Mouse (Mus musculus) activated CD4-positive, CD25-positive, alpha-beta regulatory T cell, adult 4 months (primary cell): ENCODE measurements around the gene Rab3gap1. TPM values are rescaled to one million over a fixed set of nuclear protein-coding genes. Genes with fewer than 3 reads are reported as not detected.

Source experiments
- ATAC-seq: one replicate; pipeline ENCODE4 v1.8.0; 2017
- polyA plus RNA-seq, 2 experiments: library from polyadenylated mRNA; unstranded; fragments of 100-300 nt; shearing (Covaris generic); gene quantifications; one replicate each; pipeline ENCODE4 v1.2.1; 2017

The Rab3gap1 gene
- polyA plus RNA-seq = 10 to 100 TPM; 48.1 to 55.1 TPM

DNA sequence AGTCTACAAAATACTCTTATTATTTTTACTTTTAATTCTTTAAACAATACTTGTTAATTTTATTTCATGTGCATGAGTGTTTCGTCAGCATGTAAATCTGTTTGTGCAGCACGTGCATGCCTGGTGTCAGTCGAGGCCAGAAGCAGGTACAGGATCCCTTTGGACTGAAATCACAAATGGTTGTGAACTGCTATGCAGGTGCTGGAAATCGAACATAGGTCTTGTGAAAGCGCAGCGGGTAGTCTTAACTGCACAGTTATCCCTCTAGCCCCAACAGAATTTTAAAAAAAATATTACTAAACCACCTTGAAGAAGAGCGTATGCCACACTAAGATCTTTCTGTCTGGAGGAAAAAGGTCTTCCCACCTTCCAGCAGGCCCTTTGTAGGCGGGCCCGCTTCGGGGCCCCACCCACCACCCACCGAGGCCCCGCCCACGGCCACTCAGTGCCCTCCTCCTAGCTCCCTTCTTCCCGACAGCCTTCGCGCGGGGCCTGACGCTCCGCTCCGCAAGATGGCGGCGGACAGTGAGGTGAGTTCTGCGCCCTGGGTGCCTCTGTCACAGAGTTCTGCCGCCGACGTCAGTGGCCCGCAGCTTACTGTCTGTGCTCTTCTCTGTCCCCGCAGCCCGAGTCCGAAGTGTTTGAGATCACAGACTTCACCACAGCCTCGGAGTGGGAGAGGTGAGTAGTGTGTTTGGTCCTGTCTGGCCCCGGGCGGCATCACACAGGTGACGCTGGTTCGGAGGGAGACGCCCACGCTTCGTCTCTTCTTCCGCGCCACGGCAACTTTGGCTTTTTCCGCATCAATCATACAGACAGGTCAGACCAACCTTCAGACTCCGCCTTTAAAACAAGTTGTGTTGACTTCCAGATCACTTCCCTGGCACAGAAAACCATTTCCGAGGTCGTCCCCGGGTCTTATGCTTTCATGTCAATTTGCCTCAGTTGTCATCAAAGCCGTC, at the start of gene Rab3gap1:
Gene Rab3gap1 (plus strand): TSS at position 474 of the 962 bp plus-strand sequence.
- peak; percentile 93 for ATAC-seq

DNA sequence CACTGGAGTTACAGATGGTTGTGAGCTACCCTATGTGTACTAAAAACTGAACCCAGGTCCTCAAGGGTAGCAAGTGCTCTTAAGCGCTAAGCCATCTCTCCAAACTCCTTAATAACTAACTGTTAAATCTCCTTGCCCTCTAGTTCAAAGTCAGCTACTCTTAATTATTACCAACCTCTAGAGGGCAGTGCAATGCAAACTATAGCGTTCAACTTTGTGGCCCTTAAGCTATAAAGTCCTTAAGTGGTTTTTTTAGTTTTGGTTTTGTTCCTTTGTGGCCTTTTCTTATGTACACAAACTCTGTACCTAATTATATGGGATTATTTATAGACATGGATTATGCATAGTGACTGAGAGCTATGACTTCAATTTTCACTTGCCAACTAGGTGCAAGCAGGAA, 41.2 kb upstream of the Rab3gap1 start:
- ATAC-seq = peak; percentile 53

DNA sequence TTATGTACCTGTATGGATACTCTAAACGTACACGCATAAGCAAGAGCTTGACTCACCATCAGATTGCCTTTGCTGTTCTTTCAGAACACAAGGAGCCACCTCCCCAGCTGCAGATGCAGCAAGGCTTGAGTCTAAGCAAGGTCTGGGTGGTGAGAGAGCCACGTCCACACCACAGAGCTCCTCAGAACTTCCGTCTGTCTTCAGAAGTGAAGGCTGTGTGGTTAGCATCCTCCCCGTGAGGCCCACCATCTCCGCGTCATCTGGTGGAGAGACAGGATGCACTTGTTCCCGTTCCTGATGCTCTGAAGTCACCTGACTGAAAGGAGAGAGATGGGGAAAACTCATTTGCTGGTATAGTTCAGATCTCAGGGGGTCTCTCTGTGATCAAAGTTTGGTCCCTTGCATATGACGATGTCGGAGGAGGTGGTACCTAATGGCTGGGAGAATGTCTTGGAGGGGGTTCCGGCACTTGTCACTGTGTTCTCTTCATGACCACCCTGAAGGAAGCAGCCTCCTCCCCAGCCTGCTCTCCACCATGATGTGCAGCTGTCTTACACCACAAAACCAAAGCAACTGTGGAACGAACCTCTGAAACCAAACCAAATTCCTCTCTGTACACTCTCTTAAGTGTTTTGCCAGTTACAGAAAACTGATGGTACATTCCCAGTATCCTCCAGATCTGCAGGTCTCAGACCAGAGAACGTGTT, 38.2 kb upstream of the Rab3gap1 start:
- peak; percentile 90 for ATAC-seq

DNA sequence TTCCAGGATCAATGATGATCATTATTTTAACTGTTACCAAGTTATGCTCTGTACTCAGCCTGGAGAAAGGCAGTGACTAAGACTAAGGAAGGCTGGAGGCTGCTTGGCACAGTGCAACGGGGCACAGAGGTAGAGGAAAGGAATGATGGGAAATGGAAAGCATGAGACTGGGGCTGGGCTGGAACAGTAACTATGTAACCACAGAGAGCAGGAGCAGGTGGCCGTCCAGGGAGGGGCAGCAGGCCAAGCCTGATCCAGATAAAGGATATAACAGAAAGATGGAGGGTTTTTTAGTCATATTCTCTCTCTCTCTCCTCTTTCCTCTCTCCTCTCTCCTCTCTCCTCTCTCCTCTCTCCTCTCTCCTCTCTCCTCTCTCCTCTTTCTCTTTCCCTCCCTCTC, 34.9 kb upstream of the Rab3gap1 start:
- ATAC-seq = no peak

DNA sequence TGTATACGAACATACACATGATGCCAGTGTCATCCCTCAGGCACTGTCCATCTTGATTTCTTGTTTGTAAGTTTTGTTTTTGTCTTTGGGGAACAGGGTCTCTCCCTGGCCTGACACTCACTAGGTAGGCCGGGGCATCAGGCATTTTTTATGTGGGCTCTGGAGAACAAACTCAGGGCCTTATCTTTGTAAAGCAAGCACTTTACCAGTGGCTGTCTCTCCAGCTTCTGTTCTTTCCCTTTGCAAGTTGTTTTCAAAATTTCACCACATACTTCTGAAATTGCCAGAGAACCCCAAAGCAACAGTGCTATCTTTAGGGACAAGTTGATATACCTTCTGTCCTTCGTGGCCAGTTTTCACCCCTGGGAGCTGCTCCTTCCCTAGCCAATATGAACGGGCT, 34.4 kb upstream of the Rab3gap1 start:
- no peak for ATAC-seq

DNA sequence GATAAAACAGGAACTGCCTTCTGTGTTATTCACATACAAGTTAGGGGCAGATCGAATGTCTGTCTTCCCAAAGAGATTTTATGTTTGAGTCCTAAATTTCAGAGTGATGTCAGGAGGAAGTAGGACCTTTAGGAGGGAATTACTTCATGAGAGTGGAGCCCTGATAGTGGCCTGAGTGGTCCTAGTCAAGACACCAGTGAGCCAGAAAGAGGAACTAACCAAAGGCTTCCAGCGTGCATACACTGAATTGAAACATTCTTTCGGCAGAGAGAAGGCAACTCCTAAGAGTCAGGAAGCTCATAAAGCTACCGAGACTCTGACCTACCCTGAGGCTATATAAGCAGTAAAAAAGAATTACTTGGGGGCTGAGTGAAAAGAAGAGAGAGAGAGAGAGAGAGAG, 32.0 kb upstream of the Rab3gap1 start:
- ATAC-seq = no peak

DNA sequence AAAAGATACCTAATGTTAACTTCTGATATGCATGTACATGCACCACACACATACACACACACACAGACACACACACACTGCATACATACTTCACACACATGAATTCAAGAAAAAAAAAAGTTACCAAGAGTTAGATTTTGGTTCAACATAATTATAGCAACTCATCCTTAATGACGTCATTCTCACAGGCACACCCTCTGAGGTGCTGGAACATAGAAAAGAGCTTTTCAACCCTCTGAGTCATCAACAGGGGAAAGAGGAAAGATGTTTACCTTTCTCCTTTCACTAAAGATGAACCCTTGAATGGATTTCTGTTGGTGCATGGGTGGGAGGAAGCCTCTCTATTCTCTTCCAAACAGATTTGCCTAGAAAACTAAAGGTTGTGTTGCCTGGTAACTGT, 30.0 kb upstream of the Rab3gap1 start:
- ATAC-seq = no peak

DNA sequence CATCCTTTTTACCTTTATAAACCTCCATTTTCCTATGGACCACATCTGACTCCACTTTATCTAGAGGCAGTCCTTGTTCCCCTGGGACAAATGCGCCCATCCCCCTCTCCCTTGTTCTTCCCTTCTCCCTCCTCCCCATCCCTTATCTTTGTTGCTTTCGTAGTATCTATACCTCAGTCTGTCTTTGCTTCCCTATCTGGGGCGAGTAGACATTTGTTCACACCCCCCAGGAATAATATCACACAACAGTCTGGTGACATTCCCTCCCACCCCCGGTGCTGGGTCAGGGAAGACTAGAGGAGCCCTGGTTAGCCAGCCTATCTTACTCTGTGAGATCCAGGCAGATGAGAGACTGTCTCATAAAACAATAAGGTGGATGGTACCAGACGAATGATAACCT, 23.1 kb upstream of the Rab3gap1 start:
- ATAC-seq = no peak

DNA sequence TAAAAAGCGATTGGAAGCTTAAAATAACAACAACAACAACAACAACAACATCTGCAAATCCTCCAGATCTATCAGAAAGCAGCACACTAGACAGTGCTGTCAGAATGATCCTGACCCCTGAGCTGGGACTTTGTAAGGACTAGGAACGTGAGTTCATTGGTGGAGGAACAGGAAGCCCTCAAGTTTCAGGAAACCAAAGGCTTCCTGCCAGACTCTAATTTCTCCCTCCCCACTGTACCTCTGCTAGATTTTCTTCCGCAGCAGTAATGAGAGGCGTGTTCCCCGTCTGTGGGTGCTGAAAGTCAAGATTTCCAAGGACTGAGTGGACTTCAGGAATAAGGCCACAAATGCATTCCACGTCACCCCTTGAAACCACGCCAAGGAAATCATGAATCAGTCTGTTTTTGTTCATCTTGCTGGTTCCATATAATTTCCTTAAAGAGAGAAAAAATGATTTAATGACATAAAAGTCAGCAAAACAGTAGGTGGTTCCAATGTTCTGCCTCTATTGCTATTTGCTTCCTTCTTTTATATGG, 18.4 kb upstream of the Rab3gap1 start:
- peak; percentile 61 for ATAC-seq

DNA sequence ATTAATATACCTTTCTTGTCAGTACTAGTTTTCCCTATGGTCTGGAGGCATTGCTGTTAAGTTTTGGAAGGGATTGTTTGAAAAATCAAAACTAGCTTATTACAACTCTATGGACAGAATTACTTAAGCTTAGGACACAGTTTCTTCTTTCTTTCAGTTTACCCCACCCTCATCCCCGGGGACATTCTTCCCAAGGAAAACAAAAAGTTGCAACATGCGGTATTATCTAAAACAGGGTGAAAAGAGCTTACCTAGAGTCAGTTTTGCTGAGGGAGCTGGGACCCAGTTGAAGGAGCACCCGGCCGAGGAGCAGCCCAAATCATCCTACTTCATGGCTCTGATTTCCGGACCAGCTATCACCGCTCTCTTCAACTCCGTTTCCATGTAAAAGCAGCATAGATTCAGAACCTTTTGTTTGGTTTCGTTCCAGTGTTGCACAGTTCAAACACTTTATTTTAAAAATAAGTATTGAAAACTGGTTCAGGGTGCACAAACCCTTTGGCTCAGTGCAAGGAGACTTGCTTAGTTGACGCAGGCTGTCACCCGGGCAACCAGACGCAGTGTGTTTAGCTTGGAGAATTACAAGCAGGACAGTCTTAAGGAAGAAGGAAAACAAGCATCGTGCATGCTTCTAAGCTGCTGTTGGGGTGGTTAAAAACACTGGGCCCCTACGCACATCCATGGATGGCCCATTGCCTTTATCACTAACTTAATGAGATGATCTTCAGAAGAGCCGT, 13.9 kb upstream of the Rab3gap1 start, which contains the start of gene Map3k19:
Gene Map3k19 (minus strand): TSS at position 546 of the 737 bp plus-strand sequence.
- ATAC-seq = no peak

DNA sequence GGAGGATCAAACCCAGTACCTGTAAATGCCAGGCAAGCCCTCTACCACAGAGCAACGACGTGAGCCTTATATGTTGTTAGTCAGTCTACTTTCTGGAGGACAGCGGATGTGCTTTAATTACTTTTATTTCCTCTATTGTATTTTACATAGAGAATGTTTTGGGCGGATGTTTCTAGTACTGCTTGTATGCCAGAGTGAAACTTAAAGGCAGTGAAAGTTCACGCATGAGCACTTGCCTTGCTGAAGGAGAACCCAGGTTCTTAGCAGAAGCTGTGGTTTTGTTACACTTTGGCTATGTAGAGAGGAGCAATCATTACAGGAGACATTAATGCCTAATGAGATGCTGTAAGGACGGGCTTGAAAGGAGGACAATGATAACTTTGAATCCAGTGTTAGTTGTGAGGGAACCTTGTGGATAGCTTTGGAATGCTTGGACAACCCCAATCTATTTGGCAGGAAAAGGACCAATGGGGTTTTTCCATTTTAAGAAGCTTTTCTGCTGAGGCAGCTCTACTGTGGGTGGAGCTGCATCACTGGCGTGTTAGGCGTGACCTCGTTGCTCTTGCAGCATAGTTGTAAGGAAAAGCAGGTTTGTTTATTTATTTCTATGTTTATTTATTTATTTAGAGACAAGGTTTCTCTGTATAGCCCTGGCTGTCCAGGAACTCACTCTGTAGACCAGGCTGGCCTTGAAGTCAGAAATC, 9.5 kb upstream of the Rab3gap1 start:
- ATAC-seq = peak; percentile 55

DNA sequence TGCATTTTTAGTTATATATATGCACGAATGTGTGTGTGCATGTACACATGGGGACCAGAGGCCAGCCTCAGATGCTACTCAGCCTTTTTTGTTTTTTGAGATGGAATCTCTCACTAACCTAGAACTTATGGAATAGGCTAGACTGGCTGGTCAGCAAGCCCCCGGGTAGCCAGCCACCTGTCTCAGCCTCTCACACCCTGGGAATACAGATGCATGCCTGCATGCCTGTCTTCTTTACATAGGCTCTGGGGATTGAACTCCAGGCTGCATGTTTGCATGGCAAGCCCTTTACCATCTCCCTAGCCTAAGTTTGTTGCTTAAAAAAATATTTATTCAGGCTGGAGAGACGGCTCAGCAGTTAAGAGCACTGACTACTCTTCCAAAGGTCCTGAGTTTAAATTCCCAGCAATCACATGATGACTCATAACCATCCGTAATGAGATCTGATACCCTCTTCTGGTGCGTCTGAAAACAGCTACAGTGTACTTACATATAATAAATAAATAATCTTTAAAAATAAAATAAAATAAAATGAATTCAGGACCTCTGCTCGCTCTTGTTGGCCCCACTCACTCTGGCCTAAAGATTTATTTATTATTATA, 8.7 kb upstream of the Rab3gap1 start:
- ATAC-seq = no peak

DNA sequence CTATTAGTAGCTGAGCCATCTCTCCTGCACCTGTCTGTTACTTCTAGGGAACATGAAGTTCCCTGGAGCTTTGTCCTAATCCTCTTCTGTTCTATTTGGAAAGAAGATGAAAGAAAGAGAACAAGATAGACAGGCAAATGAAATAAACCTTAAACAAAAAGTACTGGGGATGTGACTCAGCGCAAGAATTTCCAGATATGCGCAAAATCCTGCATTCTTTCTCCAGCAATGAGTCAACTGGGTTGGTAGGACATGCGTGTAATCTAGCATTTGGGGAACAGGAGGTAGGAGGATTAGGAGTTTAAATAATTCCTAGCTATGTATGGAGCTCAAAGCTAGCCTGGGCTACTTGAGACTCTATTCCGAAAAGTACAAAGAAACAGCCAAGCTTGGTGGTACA, 8.1 kb upstream of the Rab3gap1 start:
- ATAC-seq = no peak

DNA sequence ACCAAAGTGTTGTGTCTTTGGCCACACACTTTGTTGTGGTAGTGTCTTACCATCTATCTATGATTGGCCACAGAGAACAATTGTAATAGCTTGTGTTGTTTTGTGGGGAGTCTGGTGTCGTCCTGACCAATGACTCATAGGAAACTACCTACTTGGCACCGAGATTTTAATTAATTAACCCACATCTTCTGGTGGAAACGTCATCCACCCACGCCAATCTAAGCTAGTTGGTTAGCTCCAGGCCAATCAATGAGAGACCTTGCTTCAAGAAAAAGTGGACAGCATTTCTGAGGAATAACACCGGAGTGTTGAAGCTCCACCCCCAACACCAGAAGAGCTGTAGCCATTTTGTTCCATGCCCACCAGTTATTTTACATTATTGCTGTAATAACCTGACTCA, 6.7 kb upstream of the Rab3gap1 start:
- ATAC-seq = peak; percentile 30

DNA sequence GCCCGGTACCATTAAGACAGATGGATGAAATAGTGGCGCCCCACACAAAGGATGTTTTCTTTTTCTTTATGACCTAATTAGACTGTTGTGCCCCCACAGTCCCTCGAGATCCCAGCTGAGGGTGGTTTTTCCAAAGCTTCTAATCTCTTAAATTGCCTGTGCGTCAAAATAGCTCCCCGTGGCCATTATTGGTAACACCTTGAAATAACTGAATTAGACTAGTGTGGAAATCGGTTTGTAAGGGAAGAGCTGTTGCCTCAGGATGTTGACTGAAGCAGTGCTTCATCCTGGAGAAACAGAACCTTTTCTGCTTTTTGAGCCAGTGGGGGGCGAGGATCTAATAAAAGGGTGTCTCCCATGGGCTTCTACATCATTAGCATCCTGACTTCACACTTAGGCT, 4.8 kb upstream of the Rab3gap1 start:
- no peak for ATAC-seq

DNA sequence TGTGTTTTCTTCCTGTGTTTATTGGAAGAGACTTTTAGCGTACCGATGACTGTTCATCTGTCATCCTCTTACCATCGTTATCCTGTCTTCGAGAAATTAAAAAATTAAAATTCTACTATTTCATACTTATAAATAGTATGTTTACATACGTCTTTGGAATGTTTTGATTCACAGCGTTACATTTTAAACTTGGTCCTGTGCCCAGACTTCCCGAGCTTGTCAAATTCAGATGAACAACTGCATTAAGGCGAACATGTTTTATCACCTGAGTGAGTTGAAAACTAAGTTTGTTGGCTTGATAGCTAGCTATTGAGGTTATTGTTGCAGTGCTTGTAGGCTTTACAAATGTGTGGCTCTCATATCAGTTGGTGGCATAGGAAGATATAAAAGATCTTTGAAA, 703 bp downstream of the Rab3gap1 start:
- ATAC-seq = no peak

DNA sequence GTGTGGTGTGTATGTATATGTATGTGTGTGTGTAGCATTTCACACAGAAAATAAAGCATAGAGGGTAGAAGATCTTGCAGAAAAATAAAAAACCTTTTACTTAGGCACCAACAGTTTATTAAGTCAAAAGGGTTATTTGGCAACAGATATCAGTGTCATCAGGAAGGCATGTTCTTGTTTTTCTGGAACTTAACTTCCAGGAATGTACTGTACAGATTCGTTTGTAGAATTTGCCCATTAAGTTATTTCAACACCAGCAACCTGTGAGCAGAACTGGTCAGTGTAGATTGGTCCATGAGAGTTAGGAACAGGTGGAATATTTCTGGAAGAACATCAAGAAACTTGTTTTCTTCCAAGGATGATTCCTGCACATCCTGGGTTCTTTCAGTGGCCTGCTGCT, 30.8 kb downstream of the Rab3gap1 start:
- no peak for ATAC-seq

DNA sequence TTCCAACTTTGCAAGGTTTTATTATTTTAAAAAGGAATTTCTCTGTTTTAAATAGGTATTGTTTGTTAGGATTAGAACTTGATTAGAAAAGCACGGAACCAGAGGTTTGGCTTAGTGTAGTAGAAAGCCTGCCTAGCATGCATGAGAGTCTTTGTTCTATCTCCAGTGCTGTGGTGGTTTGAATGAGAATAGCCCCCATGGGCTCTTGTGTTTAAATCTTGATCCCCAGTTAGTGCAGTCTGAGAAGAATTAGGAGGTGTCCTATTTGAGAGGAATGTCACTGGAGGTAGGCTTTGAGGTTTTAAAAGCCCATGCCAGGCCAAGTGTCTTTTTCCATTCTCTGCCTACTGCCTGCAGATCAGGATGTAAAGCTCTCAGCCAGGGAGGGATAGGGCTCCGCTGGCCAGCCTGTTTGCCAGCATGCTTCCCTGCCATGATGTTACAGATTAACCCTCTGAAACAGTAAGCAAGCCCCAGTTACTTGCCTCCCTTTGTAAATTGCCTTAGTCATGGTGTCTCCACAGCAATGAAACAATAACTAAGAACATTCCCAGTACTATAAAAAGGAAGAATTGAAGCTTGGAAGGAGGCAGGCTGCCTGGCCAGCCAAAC, 36.3 kb downstream of the Rab3gap1 start:
- ATAC-seq = no peak

DNA sequence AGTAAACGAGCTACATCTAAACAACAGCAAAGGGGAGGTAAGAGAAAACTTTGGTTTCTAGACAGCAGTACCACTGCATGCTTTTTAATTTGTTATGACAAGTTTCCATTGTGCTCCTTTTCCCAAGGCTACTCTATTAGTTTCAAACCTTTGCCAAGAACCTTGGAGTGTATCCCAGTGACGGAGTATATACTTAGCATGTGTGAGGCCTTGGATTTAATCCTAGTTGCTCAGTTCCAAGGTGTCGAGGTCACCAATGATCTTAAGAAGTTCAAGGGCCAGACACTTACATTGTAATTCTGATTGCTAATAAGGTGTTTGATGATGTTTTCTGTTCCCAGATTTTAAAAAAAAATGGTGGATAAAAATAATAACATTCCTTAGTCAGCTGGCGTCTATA, 44.5 kb downstream of the Rab3gap1 start:
- ATAC-seq = no peak

DNA sequence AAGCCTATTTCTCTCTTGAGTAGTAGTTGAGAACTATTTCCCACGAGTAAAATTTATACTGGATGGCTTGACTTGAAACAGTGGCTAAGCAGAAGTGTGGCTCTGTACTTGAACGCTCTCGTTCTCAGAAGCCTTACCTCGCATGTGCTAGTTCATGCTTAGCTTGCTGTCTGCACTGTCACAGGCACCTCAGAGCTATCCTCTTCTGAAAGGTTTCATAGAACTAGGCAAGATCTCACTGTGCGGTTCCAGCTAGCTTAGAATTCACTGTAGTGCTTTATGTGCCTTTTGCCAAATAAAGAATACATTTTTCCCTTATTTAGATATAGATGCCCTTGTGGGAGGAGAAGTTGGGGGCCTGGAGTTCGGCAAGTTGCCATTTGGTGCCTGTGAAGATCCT, 46.7 kb downstream of the Rab3gap1 start:
- no peak for ATAC-seq

DNA sequence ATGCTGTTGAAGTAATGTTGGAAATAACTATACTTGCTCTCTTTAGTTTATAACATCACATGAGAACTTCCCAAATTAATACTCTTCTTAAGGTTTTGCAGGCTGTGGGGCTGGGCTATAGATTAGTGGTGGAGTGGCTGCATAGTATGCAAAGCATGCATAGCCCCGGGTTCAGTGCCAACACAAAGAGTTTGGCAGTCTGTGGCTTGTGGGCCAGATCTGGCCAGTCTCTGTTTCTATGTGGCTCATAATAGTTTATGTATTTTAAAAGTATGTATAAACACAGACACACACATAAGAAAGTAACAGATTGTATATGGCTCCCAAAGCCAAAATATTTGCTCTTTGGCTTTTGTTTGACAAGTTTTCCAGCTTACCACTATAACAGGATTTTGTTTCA, 47.2 kb downstream of the Rab3gap1 start:
- no peak for ATAC-seq
